Mouse (Mus musculus): ENCODE measurements around the gene Cyb5d2.

Cyb5d2 gene

DNA sequence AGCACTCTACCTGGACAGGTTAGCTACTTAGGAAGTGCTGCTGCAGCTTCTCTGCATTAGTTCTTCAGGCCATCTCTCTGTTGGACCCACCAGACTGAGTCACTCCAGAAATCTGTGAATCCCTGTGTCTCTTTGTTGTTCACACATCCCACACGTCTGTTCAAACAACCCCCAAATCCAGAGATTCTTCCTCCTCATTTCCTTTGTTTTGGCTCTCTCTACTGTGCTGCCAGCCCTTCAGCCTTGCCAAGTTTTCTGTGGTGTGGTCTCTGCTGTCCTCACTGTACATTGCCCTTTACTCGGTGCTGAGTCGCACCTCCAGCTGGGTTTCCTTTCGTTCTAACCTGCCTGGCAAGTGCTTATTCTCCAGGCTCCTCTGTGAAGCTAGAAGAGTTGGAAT is 31.7 kb downstream of the Cyb5d2 start:
- 39% methylated on average over 4 of the region's 4 CpGs for WGBS

GRCm38 (mm10) chr11:72760781-72761180 is 35.2 kb downstream of the Cyb5d2 start:
- 93% methylated on average over 1 of the region's 1 CpGs for WGBS

DNA sequence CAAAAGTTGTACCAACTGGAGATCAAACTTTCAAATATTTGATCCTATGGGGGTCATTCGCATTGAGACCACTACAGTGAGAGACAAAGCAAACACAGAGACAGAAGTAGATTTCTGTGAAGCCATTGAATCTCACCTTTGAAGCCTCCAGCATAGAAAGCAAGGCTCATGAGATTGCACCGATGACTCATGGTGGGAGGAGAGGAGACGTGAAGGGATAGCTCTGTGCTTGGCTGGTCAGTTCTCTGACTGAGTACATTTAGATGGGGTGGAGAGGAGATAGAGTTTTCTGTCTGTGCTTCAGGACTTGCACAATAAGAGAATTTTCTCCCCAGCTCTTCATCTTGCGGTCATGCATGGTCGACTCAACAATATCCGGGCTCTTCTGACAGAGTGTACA is 36.4 kb downstream of the Cyb5d2 start:
- 85% methylated on average over 6 of the region's 6 CpGs for WGBS

- 87% methylated on average over 5 of the region's 5 CpGs for WGBS
Measured at GRCm38 (mm10) chr11:72758316-72758715, 37.6 kb downstream of the Cyb5d2 start.

- WGBS = 29% methylated on average over 2 of the region's 2 CpGs
Measured at GRCm38 (mm10) chr11:72751956-72752355, 44.0 kb downstream of the Cyb5d2 start.

DNA sequence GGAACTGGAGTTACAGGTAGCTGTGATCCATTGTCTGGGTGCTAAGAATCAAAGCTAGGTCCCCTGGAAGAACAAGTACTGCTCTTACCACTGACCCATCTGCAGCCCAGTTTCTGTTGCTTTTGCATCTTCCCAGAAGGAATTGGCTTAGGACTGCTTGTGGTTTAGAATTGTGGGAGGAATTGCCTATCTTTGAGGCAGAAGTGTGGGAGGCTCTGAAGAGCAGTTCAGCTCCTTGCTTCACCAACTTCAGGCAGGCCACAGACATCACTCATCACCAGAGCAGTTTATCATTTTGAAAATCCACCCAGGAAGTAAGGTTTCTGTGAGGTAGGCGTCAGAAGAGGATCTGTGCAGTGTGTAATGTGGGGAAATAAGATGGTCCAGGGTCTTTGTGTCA is 56.9 kb downstream of the Cyb5d2 start:
- WGBS = 54% methylated on average over 1 of the region's 1 CpGs

DNA sequence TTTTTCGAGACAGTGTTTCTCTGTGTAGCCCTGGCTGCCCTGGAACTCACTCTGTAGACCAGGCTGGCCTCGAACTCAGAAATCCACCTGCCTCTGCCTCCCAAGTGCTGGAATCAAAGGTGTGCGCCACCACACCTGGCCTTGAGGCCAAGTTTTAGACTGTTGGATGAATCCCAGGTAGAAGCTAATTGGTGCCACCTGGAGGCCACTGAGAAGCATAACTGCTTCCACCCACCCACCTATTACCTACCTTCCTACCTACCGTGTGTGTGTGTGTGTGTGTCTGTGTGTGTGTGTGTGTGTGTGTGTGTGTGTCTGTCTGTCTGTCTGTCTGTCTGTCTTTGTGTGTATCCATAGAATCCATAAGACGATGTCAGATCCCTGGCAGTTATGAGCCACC is 58.4 kb downstream of the Cyb5d2 start:
- 85% methylated on average over 5 of the region's 5 CpGs for WGBS

- WGBS = 71% methylated on average over 1 of the region's 1 CpGs
Measured at GRCm38 (mm10) chr11:72736320-72736719, 59.6 kb downstream of the Cyb5d2 start.

DNA sequence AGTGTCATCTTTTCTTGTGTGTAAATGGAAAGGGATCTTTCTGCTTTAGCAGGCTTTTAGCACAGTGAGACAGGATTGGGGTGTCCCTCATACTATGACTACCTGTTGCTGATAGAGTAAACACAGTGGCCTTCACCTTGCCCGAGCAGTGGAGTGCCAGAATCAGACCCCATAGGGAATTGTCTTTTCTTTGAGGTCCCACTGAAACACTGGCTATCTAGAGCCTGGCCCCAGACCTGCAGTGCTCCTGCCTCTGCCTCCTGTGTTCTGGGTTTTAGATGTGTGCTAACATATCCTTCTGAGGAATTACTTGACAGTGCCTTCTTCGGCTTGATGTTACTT is 60.5 kb downstream of the Cyb5d2 start:
- 78% methylated on average over 2 of the region's 2 CpGs for WGBS

- 57% methylated on average over 4 of the region's 4 CpGs for WGBS
Measured at GRCm38 (mm10) chr11:72734840-72735518, 61.0 kb downstream of the Cyb5d2 start.

DNA sequence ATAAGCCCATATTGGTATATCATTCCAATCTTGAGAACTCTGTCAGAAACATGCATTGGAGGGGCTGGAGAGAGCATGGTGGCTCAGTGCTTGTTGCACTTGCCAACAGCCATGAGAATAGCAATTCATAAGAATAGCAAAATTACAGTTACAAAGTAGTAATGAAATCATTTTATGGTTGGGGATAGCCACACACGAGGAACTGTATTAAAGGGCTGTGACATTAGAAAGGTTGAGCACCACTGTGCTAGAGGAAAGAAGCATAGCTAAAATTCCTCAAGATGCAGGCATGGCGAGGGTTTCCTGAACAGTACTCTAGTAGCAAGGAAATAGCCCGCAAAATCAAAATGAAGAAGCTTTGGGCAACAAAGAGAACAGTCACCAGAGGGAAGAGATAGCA is 62.2 kb downstream of the Cyb5d2 start:
- 86% methylated on average over 3 of the region's 3 CpGs for WGBS
